Mouse (Mus musculus) heart, embryonic 16.5 days (tissue): ENCODE measurements around the gene Uvrag. TPM values are rescaled to one million over a fixed set of nuclear protein-coding genes. Genes with fewer than 3 reads are reported as not detected.

ENCODE experiments used
- ATAC-seq: fragments of 200-750 bp; cut with Nextera tagmentation; replicated peaks from 2 replicates; pipeline ENCODE4 v1.8.0; 2017; ENCODE audit warnings: moderate number of reproducible peaks; ENCODE audit not compliant: insufficient read depth, low FRiP score; ENCODE audit errors: extremely low read depth
- H3K27ac ChIP-seq: fragments of 300-500 bp; sonication (generic); 2 replicates; pipeline ENCODE4 v1.5.1; 2014; ENCODE audit warnings: mild to moderate bottlenecking, low read length, control low read depth, moderate library complexity
- H3K27me3 ChIP-seq: fragments of 300-500 bp; sonication (generic); 2 replicates; pipeline ENCODE4 v1.6.1; 2014; ENCODE audit warnings: low read length, mixed read lengths; ENCODE audit not compliant: control insufficient read depth, insufficient read depth
- H3K36me3 ChIP-seq: fragments of 300-500 bp; sonication (generic); 2 replicates; pipeline ENCODE4 v1.6.1; 2014; ENCODE audit not compliant: control insufficient read depth, insufficient read depth
- H3K4me1 ChIP-seq: fragments of 300-500 bp; sonication (generic); 2 replicates; pipeline ENCODE4 v1.6.1; 2014; ENCODE audit warnings: low read length, mixed read lengths; ENCODE audit not compliant: control insufficient read depth, insufficient read depth
- H3K4me2 ChIP-seq: fragments of 300-500 bp; sonication (generic); 2 replicates; pipeline ENCODE4 v1.6.1; 2014; ENCODE audit warnings: low read depth, mild to moderate bottlenecking, control low read depth, low read length
- H3K4me3 ChIP-seq: fragments of 300-500 bp; sonication (generic); 2 replicates; pipeline ENCODE4 v1.5.1; 2014; ENCODE audit warnings: mild to moderate bottlenecking, control low read depth, low read length
- H3K9ac ChIP-seq: fragments of 300-500 bp; sonication (generic); 2 replicates; pipeline ENCODE4 v1.6.1; 2014; ENCODE audit warnings: low read length, control low read depth
- H3K9me3 ChIP-seq: fragments of 300-500 bp; sonication (generic); replicated peaks from 2 replicates; pipeline ENCODE4 v1.6.1; 2016; ENCODE audit warnings: low read length; ENCODE audit not compliant: control insufficient read depth
- WGBS: fragments of 180-500 bp; shearing (Covaris S2); extraction: QIAGEN DNeasy Blood & Tissue Kit; methylation state at CpG from one replicate; pipeline ENCODE4 v1.1.7; 2014; 5-methylcytosine and 5-hydroxymethylcytosine counted together
- polyA plus RNA-seq: library from polyadenylated mRNA; unstranded; fragments of >200 nt; fragmentation: Nextera tagmentation; extraction: Ambion mirVana; gene quantifications from 2 replicates; pipeline ENCODE4 v1.2.1, GENCODE M21; 2015

Uvrag gene
- polyA plus RNA-seq, 1 experiment from 2014 or later, result 16.3 TPM

- no peaks in the 10 kb centered on the region for H3K27me3 ChIP-seq
- ATAC-seq, result no peak
- H3K4me3 ChIP-seq, result no peak overlapping the region
- H3K9me3 ChIP-seq, result no peaks in the 10 kb centered on the region
- H3K4me2 ChIP-seq, result no peak overlapping the region
- no peaks in the 10 kb centered on the region; the same call in 1 of the 2 replicates for H3K36me3 ChIP-seq
- 0 out of 2 replicates have a peak, but pooled peaks cover 8% of the 10 kb centered on the region for H3K4me1 ChIP-seq
- WGBS, result 22% methylated on average over 1 of the region's 1 CpGs
- H3K27ac ChIP-seq, result no peak overlapping the region
- no peak overlapping the region for H3K9ac ChIP-seq
These were observed 8.1 kb upstream of the Uvrag start for GRCm38 (mm10) chr7:99149017-99149416.

- ATAC-seq, result no peak
These were observed 6.6 kb upstream of the Uvrag start for GRCm38 (mm10) chr7:99147494-99147893.

GRCm38 (mm10) chr7:99146906-99147305 is 6.0 kb upstream of the Uvrag start:
- no peak overlapping the region for H3K9ac ChIP-seq
- H3K36me3 ChIP-seq, result no peaks in the 10 kb centered on the region
- H3K4me2 ChIP-seq, result no peak overlapping the region
- H3K4me3 ChIP-seq, result no peak overlapping the region
- H3K27me3 ChIP-seq, result no peaks in the 10 kb centered on the region
- H3K27ac ChIP-seq, result no peak overlapping the region
- 0 out of 2 replicates have a peak, but pooled peaks cover 5% of the 10 kb centered on the region for H3K4me1 ChIP-seq
- no peak for ATAC-seq
- 61% methylated on average over 7 of the region's 7 CpGs for whole genome bisulfite sequencing
- H3K9me3 ChIP-seq, result no peaks in the 10 kb centered on the region

More at GRCm38 (mm10) chr7:99147494-99147893, 6.6 kb upstream of the Uvrag start:
- no peaks in the 10 kb centered on the region for H3K36me3 ChIP-seq
- 0 out of 2 replicates have a peak, but pooled peaks cover 5% of the 10 kb centered on the region for H3K4me1 ChIP-seq
- H3K9me3 ChIP-seq, result no peaks in the 10 kb centered on the region
- no peaks in the 10 kb centered on the region for H3K27me3 ChIP-seq
- H3K27ac ChIP-seq, result no peak overlapping the region
- no peak overlapping the region for H3K4me3 ChIP-seq
- no peak overlapping the region for H3K4me2 ChIP-seq
- WGBS, result 83% methylated on average over 7 of the region's 7 CpGs
- H3K9ac ChIP-seq, result no peak overlapping the region

- Histone ChIP-seq H3K27me3 (no peaks in the 10 kb centered on the region), H3K4me2 (no peak overlapping the region), H3K27ac (no peak overlapping the region), H3K4me3 (no peak overlapping the region), H3K4me1 (0 out of 2 replicates have a peak, but pooled peaks cover 5% of the 10 kb centered on the region), H3K36me3 (no peaks in the 10 kb centered on the region), H3K9me3 (no peaks in the 10 kb centered on the region), H3K9ac (no peak overlapping the region)
- WGBS, result 45% methylated on average over 7 of the region's 7 CpGs
- no peak for ATAC-seq
These were observed 5.1 kb upstream of the Uvrag start for GRCm38 (mm10) chr7:99146011-99146410.

- WGBS, result 62% methylated on average over 11 of the region's 11 CpGs
- no peak for ATAC-seq
- H3K4me3 ChIP-seq, result no peak overlapping the region
- no peak overlapping the region for H3K27ac ChIP-seq
- no peaks in the 10 kb centered on the region for H3K27me3 ChIP-seq
- H3K36me3 ChIP-seq, result no peaks in the 10 kb centered on the region
- no peaks in the 10 kb centered on the region for H3K9me3 ChIP-seq
- H3K4me1 ChIP-seq, result 0 out of 2 replicates have a peak, but pooled peaks cover 5% of the 10 kb centered on the region
- H3K4me2 ChIP-seq, result no peak overlapping the region
- no peak overlapping the region for H3K9ac ChIP-seq
These were observed 3.7 kb upstream of the Uvrag start for GRCm38 (mm10) chr7:99144616-99145015.

GRCm38 (mm10) chr7:99143244-99143643 is 2.3 kb upstream of the Uvrag start:
- H3K27me3 ChIP-seq, result no peaks in the 10 kb centered on the region
- no peak overlapping the region for H3K9ac ChIP-seq
- no peak overlapping the region for H3K4me2 ChIP-seq
- H3K27ac ChIP-seq, result no peak overlapping the region
- H3K4me1 ChIP-seq, result 0 out of 2 replicates have a peak, but pooled peaks cover 12% of the 10 kb centered on the region
- WGBS, result 70% methylated on average over 3 of the region's 3 CpGs
- no peak for ATAC-seq
- no peaks in the 10 kb centered on the region for H3K9me3 ChIP-seq
- H3K36me3 ChIP-seq, result no peaks in the 10 kb centered on the region
- no peak overlapping the region for H3K4me3 ChIP-seq

- Histone ChIP-seq H3K27ac (0 out of 2 replicates have a peak overlapping the region, but pooled peaks have one; percentile 51), H3K4me3 (peak overlapping the region; percentile 63), H3K4me1 (0 out of 2 replicates have a peak, but pooled peaks cover 12% of the 10 kb centered on the region), H3K9ac (peak overlapping the region; percentile 52; the same call in 1 of the 2 replicates), H3K36me3 (no peaks in the 10 kb centered on the region), H3K9me3 (no peaks in the 10 kb centered on the region), H3K4me2 (peak overlapping the region; percentile 90), H3K27me3 (no peaks in the 10 kb centered on the region)
- no peak for ATAC-seq
- WGBS, result 32% methylated on average over 12 of the region's 12 CpGs
These were observed 1.1 kb upstream of the Uvrag start for GRCm38 (mm10) chr7:99141919-99142606.

- Histone ChIP-seq H3K9ac (peak overlapping the region; percentile 95), H3K36me3 (no peaks in the 10 kb centered on the region; the same call in 1 of the 2 replicates), H3K4me3 (peak overlapping the region; percentile 63), H3K4me1 (0 out of 2 replicates have a peak, but pooled peaks cover 7% of the 10 kb centered on the region), H3K4me2 (peak overlapping the region; percentile 90), H3K27ac (peak overlapping the region; percentile 93), H3K9me3 (0 out of 2 replicates have a peak, but pooled peaks cover under 1% of the 10 kb centered on the region), H3K27me3 (no peaks in the 10 kb centered on the region)
- ATAC-seq, result peak; percentile 1; the same call in 1 of the 2 replicates
- under 1% methylated on average over 34 of the region's 39 CpGs for WGBS
These were observed 430 bp downstream of the Uvrag start for GRCm38 (mm10) chr7:99140511-99140910.

- 0 out of 2 replicates have a peak, but pooled peaks cover 7% of the 10 kb centered on the region for H3K4me1 ChIP-seq
- peak overlapping the region; percentile 63 for H3K4me3 ChIP-seq
- H3K36me3 ChIP-seq, result no peaks in the 10 kb centered on the region; the same call in 1 of the 2 replicates
- H3K9me3 ChIP-seq, result 0 out of 2 replicates have a peak, but pooled peaks cover 5% of the 10 kb centered on the region
- peak overlapping the region; percentile 90 for H3K4me2 ChIP-seq
- ATAC-seq, result no peak
- under 1% methylated on average over 13 of the region's 13 CpGs for WGBS
- peak overlapping the region; percentile 95 for H3K9ac ChIP-seq
- no peaks in the 10 kb centered on the region for H3K27me3 ChIP-seq
- H3K27ac ChIP-seq, result peak overlapping the region; percentile 93
These were observed 975 bp downstream of the Uvrag start for GRCm38 (mm10) chr7:99139841-99140491.
